Mouse (Mus musculus): ENCODE data around the gene D5Ertd579e. TPM values are rescaled to one million over a fixed set of nuclear protein-coding genes. Genes with fewer than 3 reads are reported as not detected.

Gene D5Ertd579e
- total and polyA plus RNA-seq, 3 experiments = 13.7 to 29.4 (median 22.9) TPM

- no peaks in the 10 kb centered on the region for H3K27me3 ChIP-seq (replicated peaks)
- TF ChIP-seq ZMIZ1 (IDR thresholded peaks at IDR 0.05; ENCODE audit: low read depth, low read length) (no peak), MEF2A (IDR thresholded peaks at IDR 0.05; ENCODE audit: borderline replicate concordance, low read depth, low read length) (no peak), MAFK (IDR thresholded peaks at IDR 0.05; ENCODE audit: insufficient replicate concordance, low read length) (no peak), UBTF (IDR thresholded peaks at IDR 0.05; ENCODE audit: low read depth, low read length) (no peak), HCFC1 (IDR thresholded peaks at IDR 0.05; ENCODE audit: low read depth, low read length) (no peak), USF2 (conservative IDR thresholded peaks at IDR 0.05; ENCODE audit: low read depth, low read length) (no peak), MYC (IDR thresholded peaks at IDR 0.05; ENCODE audit: low read depth, low read length) (no peak), ELF1 (IDR thresholded peaks at IDR 0.05; ENCODE audit: low read depth, low read length) (no peak)
- dilution Hi-C loops (cut with MboI; ENCODE audit: extremely low pct_ligation_motif_present, extremely low pct_unique_long_range_greater_than_20kb, low sequenced_read_pairs) (no loop called here), in situ Hi-C loops (cut with MboI; ENCODE audit: low pct_ligation_motif_present, low pct_unique_long_range_greater_than_20kb, low sequenced_read_pairs) (no loop called here)
- no peak for DNase-seq (ENCODE audit: extremely low read depth)
- H3K9me3 ChIP-seq (replicated peaks; ENCODE audit: low read length) = no peaks in the 10 kb centered on the region
- H3K36me3 ChIP-seq (replicated peaks in 1 of 2; ENCODE audit: control insufficient read depth in 1 of 2, insufficient read depth in 1 of 2, low read length in 1 of 2) = peaks cover 50 to 94% of the 10 kb centered on the region in 2 experiments
- no peak overlapping the region for H3K27ac ChIP-seq (ENCODE audit: insufficient read depth, low read depth)
- no peak overlapping the region for H3K9ac ChIP-seq (ENCODE audit: insufficient read depth, low read depth)
- H3K79me2 ChIP-seq (replicated peaks; ENCODE audit: control insufficient read depth, extremely low read depth, insufficient read depth, poor library complexity, severe bottlenecking) = no peaks in the 10 kb centered on the region
- H3K4me1 ChIP-seq (ENCODE audit: control insufficient read depth in 1 of 2, insufficient read depth in 2 of 2) = no peaks in the 10 kb centered on the region
- H3K4me3 ChIP-seq (replicated peaks in 1 of 3; ENCODE audit: low read depth in 2 of 3, low read length in 2 of 3, poor library complexity in 1 of 3) = no peak overlapping the region
- no peak overlapping the region for H3K4me2 ChIP-seq (ENCODE audit: insufficient read depth, low read depth, poor library complexity, severe bottlenecking)
These were observed 86.8 kb downstream of the D5Ertd579e start for GRCm38 (mm10) chr5:36608939-36609499.

- dilution Hi-C loops (cut with MboI; ENCODE audit: extremely low pct_ligation_motif_present, extremely low pct_unique_long_range_greater_than_20kb, low sequenced_read_pairs) (no loop called here), in situ Hi-C loops (cut with MboI; ENCODE audit: low pct_ligation_motif_present, low pct_unique_long_range_greater_than_20kb, low sequenced_read_pairs) (loop anchor here (5.0 kb wide), 1 partner anchor 139 kb away; no protein-coding TSS in a partner anchor)
- no peak for DNase-seq (ENCODE audit: extremely low read depth)
- no peak overlapping the region for H3K4me2 ChIP-seq (ENCODE audit: insufficient read depth, low read depth, poor library complexity, severe bottlenecking)
- no peak overlapping the region for H3K9ac ChIP-seq (ENCODE audit: insufficient read depth, low read depth)
- no peaks in the 10 kb centered on the region for H3K79me2 ChIP-seq (replicated peaks; ENCODE audit: control insufficient read depth, extremely low read depth, insufficient read depth, poor library complexity, severe bottlenecking)
- peaks cover 62 to 95% of the 10 kb centered on the region in 2 experiments for H3K36me3 ChIP-seq (replicated peaks in 1 of 2; ENCODE audit: control insufficient read depth in 1 of 2, insufficient read depth in 1 of 2, low read length in 1 of 2)
- H3K4me1 ChIP-seq (ENCODE audit: control insufficient read depth in 1 of 2, insufficient read depth in 2 of 2) = no peaks in the 10 kb centered on the region
- no peak for TF ChIP-seq POLR2A (IDR thresholded peaks at IDR 0.05; ENCODE audit: low read depth, low read length)
- no peak for TF ChIP-seq SIN3A (IDR thresholded peaks at IDR 0.05; ENCODE audit: low read length)
- TF ChIP-seq ZC3H11A (IDR thresholded peaks at IDR 0.05; ENCODE audit: low read depth, low read length) = peak; percentile 44; the same call in 1 of the 2 replicates
- no peak for TF ChIP-seq E2F4 (IDR thresholded peaks at IDR 0.05; ENCODE audit: insufficient replicate concordance, low read depth, low read length)
- TF ChIP-seq SMC3 (IDR thresholded peaks at IDR 0.05; ENCODE audit: low read depth, low read length) = peak; percentile 92
- peak; percentile 37 to 90; a peak in 3 of 4 replicates for TF ChIP-seq CTCF (conservative IDR thresholded peaks at IDR 0.05 in 1 of 2, IDR thresholded peaks at IDR 0.05 in 1 of 2; ENCODE audit: low read depth in 2 of 2, low read length in 2 of 2)
- TF ChIP-seq HCFC1 (IDR thresholded peaks at IDR 0.05; ENCODE audit: low read depth, low read length) = no peak
- no peak for TF ChIP-seq MXI1 (IDR thresholded peaks at IDR 0.05; ENCODE audit: low read depth, low read length)
- TF ChIP-seq RAD21 (IDR thresholded peaks at IDR 0.05; ENCODE audit: low read depth, low read length) = peak; percentile 79
- no peaks in the 10 kb centered on the region for H3K27me3 ChIP-seq (replicated peaks)
- no peaks in the 10 kb centered on the region for H3K9me3 ChIP-seq (replicated peaks; ENCODE audit: low read length)
- no peak overlapping the region for H3K27ac ChIP-seq (ENCODE audit: insufficient read depth, low read depth)
- H3K4me3 ChIP-seq (replicated peaks in 1 of 3; ENCODE audit: low read depth in 2 of 3, low read length in 2 of 3, poor library complexity in 1 of 3) = no peak overlapping the region
These were observed 92.8 kb downstream of the D5Ertd579e start for GRCm38 (mm10) chr5:36603031-36603430.

Data from CH12.LX (cell line).